Mouse (Mus musculus) large intestine, adult 2 months (tissue): ENCODE data around the gene a. TPM values are rescaled to one million over a fixed set of nuclear protein-coding genes. Genes with fewer than 3 reads are reported as not detected.
"Not testable (repeated sequence)": the region's sequence is repeated elsewhere in the genome, so short reads cannot be mapped to it uniquely, and the experiment has no call there.

Source experiments
- DNase-seq: peaks from one replicate; pipeline ENCODE4 v3.0.0-alpha.2; 2012; ENCODE audit warnings: low read depth, low spot score
- WGBS: fragments of 180-500 bp; shearing (Covaris S2); methylation state at CpG from one replicate; pipeline ENCODE4 v1.1.7; 2018; 5-methylcytosine and 5-hydroxymethylcytosine counted together
- polyA plus RNA-seq: library from polyadenylated mRNA; depleted of rRNA; stranded (reverse); fragments of >200 nt; gene quantifications from 2 replicates; pipeline ENCODE4 v1.2.3, GENCODE M21; 2012

a gene
- polyA plus RNA-seq, 1 experiment, result 0.36 TPM

DNA sequence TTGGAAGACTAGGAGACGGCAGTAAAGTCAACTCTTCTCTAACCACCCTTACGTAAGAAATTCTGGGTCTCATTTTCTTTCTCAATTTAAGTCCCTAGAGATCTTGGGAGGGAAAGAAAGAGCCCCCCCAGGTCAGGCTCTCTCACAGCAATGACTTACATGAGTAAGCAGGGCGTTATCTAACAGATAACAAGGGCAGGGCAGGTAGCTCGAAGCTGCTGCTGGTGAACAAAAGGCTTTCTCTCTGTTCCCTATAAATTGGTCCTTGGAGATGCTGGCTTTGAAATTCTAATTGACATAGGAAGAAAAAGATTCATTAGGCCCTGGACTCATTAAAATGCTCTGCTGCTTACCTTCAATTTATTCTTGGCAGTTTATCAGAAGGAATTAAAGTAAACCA, 41.3 kb downstream of the a start:
- no peak for DNase-seq
- 47% methylated on average over 4 of the region's 4 CpGs for WGBS

DNA sequence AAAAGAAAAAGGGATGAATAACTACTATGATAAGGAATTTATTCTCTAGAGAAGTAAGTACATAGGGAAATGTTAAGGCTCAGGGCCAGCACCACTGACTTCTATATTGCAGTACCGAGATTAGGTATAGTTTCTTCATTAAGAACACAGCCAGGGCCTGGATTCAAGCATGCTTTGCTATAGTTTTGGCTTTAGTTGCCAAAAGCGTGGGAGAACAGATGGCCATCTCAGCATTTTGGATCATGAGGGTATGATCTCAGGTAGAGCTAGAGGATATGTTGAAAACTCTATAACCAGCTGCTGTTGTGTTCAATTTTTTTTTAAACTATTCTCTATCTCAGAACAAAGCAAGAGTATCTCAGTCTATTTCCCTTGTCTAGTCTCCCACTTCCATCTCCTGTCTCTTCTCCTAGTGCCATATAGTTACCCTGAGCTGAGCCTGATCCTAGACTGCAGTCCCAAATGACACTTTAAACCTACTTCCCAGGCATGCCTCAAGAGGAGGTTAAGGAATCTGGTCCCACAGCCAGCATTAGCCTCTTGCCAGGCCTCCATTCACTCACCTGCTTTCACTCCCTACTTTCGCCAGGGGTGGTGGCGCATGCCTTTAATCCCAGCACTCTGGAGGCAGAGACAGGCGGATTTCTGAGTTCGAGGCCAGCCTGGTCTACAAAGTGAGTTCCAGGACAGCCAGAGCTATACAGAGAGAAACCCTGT, 43.1 kb downstream of the a start:
- WGBS, result 92% methylated on average over 6 of the region's 6 CpGs
- no peak for DNase-seq

DNA sequence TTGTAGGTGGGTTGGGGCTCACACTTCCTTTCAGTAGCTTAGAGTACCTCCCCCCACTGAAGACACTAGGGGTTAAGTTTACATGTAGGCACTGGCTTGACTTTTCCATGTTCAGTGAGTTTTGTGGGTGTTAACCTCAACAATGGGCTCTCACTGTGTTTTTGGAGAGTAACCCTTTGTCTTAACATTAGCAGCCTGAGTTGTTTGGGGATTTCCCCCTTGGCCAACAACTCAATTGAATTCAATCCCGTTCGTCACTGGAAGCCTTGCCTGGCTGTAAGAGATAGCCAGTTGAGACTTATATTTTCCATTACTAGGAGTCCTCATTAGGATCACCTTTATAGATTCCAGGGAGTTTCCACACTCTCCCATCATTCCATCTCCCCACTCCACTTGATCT, 45.3 kb downstream of the a start:
- DNase-seq, result no peak
- 80% methylated on average over 2 of the region's 2 CpGs for WGBS

DNA sequence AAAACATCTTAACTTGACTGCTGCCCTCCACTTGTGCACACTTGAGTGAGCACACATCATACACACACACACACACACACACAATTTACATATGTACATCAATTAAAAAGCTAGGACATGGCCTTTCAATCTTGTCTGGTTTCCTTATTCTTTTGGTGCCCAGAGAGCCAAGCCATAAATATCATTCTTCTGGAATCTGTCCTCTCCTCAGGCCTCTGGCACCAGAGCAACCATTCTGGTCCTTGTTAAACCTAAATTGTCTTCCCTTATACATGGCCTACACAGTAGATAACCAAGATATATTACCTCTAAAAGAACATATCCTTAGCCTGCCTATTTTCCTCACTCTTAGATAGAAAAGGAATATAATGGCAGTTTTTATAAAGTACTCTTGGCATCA, 56.9 kb downstream of the a start:
- DNase-seq, result no peak

DNA sequence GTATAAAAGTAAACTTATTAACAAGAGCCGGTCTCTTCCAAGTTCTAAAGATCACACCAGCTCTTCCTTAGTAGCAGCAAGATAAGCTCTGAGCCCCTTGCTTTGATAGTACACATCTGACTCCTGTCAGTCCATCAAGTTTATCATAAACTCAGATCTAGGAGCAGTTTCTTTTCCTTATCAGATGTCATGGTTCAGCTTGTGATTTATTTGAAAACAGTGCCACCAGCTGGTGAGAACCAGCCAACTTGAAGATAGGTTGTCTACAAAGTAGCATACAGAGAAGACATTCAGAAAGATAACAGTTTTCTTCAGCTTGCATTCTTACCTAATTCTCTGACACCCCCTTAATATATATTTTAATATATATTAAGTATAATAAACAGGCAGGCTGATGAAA, 64.2 kb downstream of the a start:
- WGBS, result 29% methylated on average over 1 of the region's 1 CpGs
- DNase-seq, result peak; percentile 62

DNA sequence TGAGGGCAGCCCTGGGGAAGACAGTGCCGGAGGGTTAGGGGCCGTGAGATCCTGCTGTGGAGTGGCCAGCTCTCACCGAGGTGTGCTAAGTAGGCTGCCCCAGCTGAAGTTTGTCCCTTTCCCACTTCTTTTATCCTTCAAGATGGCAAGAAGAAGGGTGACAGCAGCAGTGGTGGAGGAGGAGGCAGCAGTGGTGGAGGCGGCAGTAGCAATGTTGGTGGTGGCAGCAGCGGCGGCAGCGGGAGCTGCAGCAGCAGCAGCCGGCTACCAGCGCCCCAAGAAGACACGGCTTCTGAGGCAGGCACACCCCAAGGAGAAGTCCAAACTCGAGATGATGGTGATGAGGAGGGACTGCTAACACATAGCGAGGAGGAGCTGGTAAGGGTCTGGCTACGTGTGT, 72.5 kb downstream of the a start:
- no peak for DNase-seq
- 92% methylated on average over 13 of the region's 13 CpGs for WGBS

DNA sequence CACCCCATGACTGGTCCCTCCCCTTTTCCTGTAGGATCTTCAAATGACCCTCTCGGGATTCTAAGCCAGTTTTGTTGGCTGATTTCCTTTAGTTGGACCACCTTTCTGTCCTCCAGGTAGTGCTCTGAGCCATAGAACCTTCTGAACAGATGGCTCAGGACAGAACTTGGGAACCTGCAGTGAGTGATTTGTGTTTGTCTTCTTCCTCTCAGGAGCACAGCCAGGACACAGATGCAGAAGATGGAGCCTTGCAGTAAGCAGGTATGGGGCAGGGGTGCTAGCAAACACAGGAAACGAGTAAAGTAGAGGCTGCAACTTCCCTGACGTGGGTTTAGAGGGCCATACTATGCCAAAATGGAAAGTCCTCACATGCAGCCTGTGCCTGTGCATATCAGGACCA, 74.5 kb downstream of the a start:
- DNase-seq, result no peak
- 67% methylated on average over 3 of the region's 3 CpGs for WGBS

DNA sequence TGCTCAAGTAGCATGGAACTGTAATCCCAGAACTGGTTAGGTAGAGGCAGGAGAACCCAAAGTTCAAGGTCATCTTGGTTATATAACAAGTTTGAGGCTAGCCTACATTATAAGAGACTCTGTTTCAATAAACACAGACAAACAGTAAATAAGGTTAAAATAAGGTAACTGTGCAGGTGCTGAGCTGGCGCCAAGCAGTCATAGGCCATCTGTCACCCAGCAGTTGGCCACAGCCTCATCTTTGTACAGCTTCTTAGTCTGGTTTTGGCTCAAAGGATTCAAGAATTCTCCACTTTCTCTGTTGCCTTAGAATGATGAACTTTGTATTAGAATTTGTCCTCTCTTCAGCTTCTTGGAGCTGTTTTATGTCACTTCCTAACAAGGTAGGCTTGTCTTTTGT, 76.9 kb downstream of the a start:
- DNase-seq, result no peak
- 87% methylated on average over 1 of the region's 1 CpGs for WGBS

DNA sequence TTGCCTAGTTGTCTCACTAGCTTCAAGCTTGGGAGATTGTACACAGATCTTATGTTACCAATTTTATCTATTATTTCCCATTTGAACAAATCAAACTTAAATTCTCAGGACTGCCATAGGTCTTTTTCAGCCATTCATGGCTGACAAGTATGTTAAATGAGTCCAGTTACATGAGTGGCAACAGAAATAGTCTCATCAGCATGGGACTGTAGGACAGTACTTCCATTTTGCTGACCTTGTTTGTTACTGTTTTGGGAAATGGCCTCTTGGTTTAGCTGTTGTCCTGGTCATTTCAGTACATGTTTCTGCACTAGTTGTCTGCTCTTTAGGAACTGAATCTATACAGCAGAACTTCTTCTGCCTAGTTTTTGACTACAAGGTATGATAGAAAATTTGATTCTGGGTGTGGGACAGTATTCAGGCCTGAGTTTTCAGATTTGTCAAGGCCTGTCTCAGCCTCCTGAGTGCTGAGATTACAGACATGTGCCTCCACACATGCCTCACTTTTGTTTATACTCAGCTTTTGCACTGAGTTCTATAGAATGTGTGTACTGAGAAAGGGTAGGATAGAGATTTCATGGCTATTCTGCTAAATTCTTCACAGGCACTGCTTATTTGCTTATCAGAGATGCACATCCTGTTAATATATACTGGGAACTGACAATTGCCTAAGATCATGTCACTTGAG, 78.9 kb downstream of the a start:
- DNase-seq, result no peak

DNA sequence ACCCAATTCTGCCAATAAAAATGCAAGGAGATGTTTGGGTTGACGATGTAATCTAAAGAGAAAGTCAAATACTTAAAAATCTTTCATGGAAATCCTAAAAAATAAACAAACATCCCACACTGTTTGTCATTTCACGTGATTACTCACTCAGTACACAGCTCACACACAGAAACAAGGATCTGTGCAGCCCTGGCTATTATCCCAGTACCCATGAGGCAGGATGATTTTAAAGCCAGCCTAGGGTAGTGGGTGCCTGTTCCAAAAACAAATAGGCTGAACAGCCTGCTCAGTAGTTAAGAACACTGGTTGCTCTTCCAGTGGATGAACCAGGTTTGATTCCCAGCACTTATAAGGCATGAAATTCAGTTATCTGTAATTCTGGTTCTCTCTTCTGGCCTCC, 85.4 kb downstream of the a start:
- 66% methylated on average over 2 of the region's 2 CpGs for WGBS
- no peak for DNase-seq

DNA sequence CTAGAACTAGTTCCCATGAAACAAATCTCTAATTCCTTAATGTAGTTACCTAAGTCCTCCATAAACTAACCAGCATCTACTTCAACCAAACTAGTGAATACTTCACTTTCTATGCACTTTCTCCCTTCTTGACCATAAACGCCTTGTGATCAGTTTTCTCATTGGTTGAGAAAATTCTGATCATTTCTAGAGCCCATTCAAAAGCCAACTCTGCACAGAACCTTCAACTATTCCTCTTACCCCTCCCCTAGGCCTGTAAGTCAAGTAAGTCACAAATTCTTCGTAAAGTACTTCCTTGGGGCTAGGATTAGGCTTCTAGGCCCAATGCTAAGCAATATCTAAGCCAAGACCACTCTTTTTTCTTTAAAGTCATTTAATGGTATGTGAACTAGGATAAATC, 100.4 kb downstream of the a start:
- WGBS, result 1% methylated on average over 2 of the region's 2 CpGs
- DNase-seq, result no peak

DNA sequence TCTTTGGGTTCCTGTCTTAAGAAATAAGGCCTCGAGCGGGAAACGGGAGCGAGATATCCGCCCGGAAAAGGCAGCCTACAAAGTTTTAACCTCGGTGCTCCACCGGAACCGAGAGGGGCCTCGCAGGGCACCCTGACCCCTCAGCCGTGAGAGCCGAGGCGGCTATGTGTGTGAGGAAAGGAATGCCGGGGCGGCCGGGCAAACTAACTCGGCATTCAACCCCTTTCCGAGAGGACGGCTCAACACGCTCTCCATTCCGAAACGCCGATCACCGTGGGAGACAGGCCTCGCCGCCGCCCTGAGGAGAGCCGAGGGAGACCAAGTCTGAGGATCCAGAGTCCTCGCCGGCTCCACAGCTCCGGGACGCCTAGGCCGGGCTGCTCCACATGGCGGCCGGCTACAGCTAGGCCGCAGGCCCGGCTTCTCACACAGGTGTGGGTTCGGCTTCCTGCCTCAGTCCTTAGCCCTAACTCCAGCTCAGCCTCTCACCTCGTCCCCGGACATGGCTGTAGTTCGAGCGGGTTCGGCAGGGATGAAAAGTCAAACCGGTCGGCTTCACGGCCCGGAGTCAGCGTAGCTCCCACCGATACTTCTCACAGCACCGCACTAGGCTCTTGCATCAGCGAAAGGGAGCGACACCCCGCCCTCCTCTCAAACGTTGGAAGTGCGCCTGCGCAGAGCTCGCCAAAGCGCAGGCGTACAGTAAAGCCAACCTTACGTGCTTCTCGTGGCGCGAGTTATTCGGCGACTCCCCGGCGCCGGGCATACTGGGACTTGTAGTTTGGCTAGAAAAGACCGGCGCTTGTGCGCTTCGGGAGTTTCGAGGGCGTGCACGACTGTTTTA, 101.2 kb downstream of the a start, which contains the start of gene Eif2s2:
TSS of gene Eif2s2 (minus strand) at position 735 of the 844 bp plus-strand sequence.
- WGBS, result under 1% methylated on average over 75 of the region's 75 CpGs
- DNase-seq, result peak; percentile 97

DNA sequence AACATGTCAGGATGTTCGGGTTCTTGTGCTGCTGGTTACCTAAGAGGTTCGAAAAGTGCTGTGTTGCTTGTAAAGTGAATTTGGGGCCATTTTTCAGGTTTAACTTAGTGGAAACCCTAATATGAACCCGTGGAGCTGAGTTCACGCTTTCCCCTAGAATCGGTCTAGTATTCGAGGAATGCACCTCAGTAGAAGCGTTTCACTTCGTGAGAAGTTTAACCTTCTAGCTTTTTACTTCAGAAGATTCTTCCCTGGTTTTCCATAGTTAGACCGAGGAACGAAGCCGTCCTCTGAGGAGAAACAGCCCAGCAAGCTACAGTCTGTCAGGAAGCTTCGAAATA, 101.8 kb downstream of the a start:
- 6% methylated on average over 12 of the region's 12 CpGs for WGBS
- DNase-seq, result no peak

DNA sequence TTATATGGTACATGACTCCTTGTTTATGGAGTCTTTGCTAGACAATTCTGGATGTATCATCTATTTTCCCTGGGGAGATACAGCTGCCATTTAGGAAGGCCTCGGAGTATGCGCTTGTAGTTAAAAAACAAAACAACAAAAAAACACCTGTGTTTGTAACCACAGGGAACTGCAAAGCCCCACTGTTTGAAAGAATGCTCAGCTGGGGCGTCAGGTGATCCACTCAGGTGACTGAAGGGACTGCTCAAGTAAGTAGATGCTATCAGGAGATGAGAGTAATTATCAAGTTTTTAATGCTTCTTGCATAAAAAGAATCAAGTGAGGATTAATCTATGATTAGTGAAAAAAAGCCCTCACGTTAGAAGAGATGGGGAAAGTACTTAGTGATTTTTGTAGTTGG, 102.3 kb downstream of the a start:
- no peak for DNase-seq
- WGBS, result 72% methylated on average over 4 of the region's 4 CpGs

DNA sequence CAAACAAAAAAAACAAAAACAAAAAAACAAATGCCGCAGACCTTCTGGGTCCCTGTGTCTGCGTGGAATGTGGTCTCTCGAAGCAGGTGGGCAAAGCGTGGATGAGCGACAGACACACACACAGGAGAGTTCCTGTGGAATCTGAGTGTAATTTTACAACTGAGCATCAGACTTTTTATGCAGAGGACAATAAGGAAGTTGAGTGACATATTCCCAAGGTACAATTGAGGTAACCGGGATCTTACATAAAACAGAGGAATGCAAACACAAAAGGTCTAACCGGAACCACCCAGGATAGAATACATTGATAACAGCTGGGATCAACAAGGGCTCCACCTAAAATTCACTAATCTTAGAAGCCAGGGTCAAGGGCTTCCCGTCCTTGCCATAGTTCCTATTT, 107.8 kb downstream of the a start:
- DNase-seq, result not testable (repeated sequence)
- 44% methylated on average over 8 of the region's 8 CpGs for WGBS

DNA sequence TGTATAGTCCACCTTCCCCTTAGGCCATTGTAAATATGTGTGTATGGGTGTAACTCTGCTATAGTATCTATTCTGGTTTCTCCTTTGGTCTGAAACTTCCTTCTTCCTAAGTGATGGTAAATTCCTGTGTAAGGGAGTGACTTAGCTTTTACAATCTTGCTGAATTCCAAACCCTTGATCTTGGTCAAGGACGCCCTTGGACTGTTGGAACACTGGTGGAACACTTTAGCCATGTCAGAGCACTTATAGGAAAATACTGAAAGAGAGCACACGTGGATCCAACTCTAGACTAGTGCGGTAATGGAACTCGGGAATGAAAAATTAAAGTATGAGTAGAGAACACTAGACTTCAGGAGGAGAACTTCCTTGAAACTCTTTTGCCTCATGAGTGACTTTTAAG, 108.2 kb downstream of the a start:
- WGBS, result 30% methylated on average over 4 of the region's 4 CpGs
- DNase-seq, result not testable (repeated sequence)

DNA sequence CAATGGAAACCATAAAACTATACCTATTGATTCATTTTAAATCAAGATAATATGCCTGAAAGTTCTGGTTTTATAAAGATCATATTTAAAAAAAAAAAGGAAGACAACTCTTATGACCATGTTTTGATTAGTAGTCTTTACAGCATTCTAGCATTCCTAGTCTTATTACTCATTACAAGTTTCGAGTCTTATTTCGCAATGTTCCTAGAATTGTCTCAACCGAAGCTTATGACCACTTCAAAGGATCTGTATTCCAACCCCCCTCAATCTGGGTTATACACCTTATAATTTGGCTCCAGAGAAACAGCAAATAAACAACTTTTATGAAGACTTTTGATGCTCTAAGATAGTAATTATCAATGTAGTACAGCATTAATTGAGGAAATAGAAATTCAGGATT, 110.9 kb downstream of the a start:
- 48% methylated on average over 3 of the region's 3 CpGs for WGBS
- no peak for DNase-seq

DNA sequence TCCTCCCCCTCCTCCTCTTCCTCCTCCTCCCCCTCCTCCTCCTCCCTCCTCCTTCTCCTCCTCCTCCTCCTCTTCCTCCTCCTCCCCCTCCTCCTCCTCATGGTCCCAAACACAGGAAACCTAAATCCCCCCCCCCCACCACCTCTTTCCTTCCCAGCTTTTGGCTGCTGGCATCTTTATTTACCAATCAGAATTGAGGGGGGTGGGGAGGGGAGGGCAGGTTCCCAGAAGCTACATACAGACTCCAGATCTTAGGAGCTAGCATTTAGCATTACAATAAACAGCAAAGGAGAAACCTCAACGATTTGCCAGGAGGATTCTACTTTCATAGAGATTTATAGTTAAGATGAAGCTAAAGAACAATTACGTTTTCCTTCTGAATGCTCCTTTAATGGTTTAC, 114.6 kb downstream of the a start:
- WGBS, result 64% methylated on average over 2 of the region's 2 CpGs

DNA sequence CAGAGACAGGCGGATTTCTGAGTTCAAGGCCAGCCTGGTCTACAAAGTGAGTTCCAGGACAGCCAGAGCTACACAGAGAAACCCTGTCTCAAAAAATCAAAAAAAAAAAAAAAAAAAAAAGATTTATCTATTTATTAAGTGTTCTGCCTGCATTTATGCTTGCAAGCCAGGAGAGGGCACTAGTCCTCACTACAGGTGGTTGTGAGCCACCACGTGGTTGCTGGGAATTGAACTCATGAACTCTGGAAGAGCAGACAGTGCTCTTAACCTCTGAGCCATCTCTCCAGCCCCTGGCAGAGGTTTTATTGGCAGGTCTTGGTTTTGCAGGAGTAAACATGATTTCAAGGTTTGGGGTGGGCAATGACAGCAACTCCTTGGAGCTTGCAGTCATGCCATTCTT, 117.0 kb downstream of the a start:
- DNase-seq, result not testable (repeated sequence)

More for the DNA sequence above, 114.6 kb downstream of the a start:
- DNase-seq, result no peak

DNA sequence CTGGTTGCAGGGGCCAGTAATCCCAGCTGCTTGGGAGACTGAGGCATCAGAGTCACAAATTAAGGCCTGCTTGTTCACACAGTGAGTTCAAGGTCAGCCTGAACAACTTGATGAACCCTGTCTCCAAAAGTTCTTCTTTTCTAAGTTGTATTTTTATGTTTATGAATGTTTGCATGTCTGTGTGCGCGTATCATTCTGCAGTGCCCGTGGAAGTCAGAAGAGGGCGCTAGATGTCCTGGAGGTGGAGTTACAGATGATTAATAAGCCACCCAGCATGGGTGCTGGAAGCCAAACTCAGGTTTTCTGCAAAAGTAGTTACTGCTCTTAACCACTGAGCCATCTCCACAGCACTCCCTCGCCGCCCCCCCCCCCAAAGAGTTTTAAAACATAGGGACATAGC, 118.6 kb downstream of the a start:
- 85% methylated on average over 6 of the region's 6 CpGs for WGBS
- no peak for DNase-seq

More for the DNA sequence above, 117.0 kb downstream of the a start:
- 53% methylated on average over 2 of the region's 2 CpGs for WGBS
